ENCODE assay signal across 23 mouse cellular contexts in the genomic region with DNA sequence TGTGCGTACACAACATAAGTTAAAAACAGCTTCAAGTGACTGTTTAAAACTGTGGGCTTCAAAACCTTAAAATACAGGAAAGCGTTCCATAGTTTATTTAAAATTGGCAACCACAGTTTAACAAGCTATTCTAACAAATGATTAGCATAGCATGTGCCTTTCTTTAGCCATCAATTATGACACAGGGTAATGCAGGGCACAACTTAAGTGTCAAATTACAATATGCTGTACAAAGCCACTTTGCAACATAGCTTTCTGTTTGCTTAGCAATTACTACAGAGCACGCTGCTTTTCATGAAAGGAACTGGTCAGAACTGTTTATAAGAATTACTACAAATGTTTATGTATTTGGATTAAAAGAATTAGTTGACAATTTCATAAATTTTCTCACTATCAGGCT.
DNase-seq lines count a peak whose midpoint lies in the region; ATAC-seq and TF ChIP-seq lines count a peak whose summit lies in the region.
"Had no signal": no experiment of that assay in that cellular context is flagged by ENCODE, and none has a peak within 500 bp of the region (broad histone marks: within the 10 kb centered on the region; RNA-seq: fewer than 3 reads in every experiment).

No protein-coding gene starts in this region.

- H3K4me1 ChIP-seq in hindbrain, embryonic 10.5 days (replicated peaks): peaks cover 58% of the 10 kb centered on the region
- H3K4me1 ChIP-seq in hindbrain, embryonic 11.5 days (replicated peaks; ENCODE audit: control insufficient read depth, insufficient read depth, low read length): no peaks in the 10 kb centered on the region; the same call in 1 of the 2 replicates
- peaks cover 48% of the 10 kb centered on the region for H3K4me1 ChIP-seq in lung, embryonic 14.5 days (ENCODE audit: insufficient read depth)
- peaks cover 2% of the 10 kb centered on the region; the same call in 1 of the 2 replicates for H3K4me1 ChIP-seq in embryonic facial prominence, embryonic 11.5 days (ENCODE audit: control insufficient read depth, insufficient read depth, low read length)
- H3K4me1 ChIP-seq in stomach, postnatal 0 days (replicated peaks; ENCODE audit: control insufficient read depth, insufficient read depth): 0 out of 2 replicates have a peak, but pooled peaks cover 3% of the 10 kb centered on the region

- no peak overlapping the region for H3K9ac ChIP-seq in hindbrain, embryonic 11.5 days (ENCODE audit: low read depth, low read length)
- no peak overlapping the region for H3K9ac ChIP-seq in lung, embryonic 14.5 days
- H3K9ac ChIP-seq in embryonic facial prominence, embryonic 11.5 days (replicated peaks; ENCODE audit: low read length): no peak overlapping the region
- no peak overlapping the region for H3K9ac ChIP-seq in stomach, postnatal 0 days (ENCODE audit: low read length)
- H3K9ac ChIP-seq: midbrain, embryonic 13.5 days; neural tube, embryonic 12.5 days had no signal

- no peak for TF ChIP-seq CTCF in lung, embryonic 14.5 days (IDR thresholded peaks at IDR 0.05; ENCODE audit: low read depth)
- TF ChIP-seq CTCF in stomach, postnatal 0 days (IDR thresholded peaks at IDR 0.05; ENCODE audit: low read depth): no peak

- DNase-seq in hindbrain, embryonic 10.5 days (ENCODE audit: low spot score): no peak
- no peak for DNase-seq in hindbrain, embryonic 11.5 days (ENCODE audit: low spot score)
- peak; percentile 67 for DNase-seq in lung, embryonic 14.5 days
- DNase-seq in lung, postnatal 4 days: no peak
- peak; percentile 74 for DNase-seq in 416B (ENCODE audit: low read depth)
- peak; percentile 47 for DNase-seq in embryonic facial prominence, embryonic 11.5 days (ENCODE audit: low spot score)
- no peak for DNase-seq in stomach, postnatal 0 days (ENCODE audit: low spot score)
- no peak for DNase-seq in left cerebral cortex, adult 11 months (ENCODE audit: low spot score)
- DNase-seq: cerebellum, adult 11-12 months; cerebellum, postnatal 10 days; gastrocnemius, postnatal 25 days; heart, adult 18-20 months; kidney, adult 18-20 months; kidney, postnatal 10 days; lung, postnatal 10 days; right cerebral cortex, postnatal 14 days; spleen, adult 18-20 months had no signal

- H3K4me2 ChIP-seq in hindbrain, embryonic 11.5 days (replicated peaks; ENCODE audit: low read depth, low read length): no peak overlapping the region
- no peak overlapping the region for H3K4me2 ChIP-seq in lung, embryonic 14.5 days
- H3K4me2 ChIP-seq in embryonic facial prominence, embryonic 11.5 days (ENCODE audit: low read depth, low read length): no peak overlapping the region
- H3K4me2 ChIP-seq in stomach, postnatal 0 days (replicated peaks; ENCODE audit: low read depth): no peak overlapping the region
- H3K4me2 ChIP-seq: liver, embryonic 11.5 days; midbrain, embryonic 13.5 days; neural tube, embryonic 12.5 days had no signal

- H3K36me3 ChIP-seq in hindbrain, embryonic 10.5 days: no peaks in the 10 kb centered on the region
- H3K36me3 ChIP-seq in hindbrain, embryonic 11.5 days (ENCODE audit: control insufficient read depth, insufficient read depth, low read length): no peaks in the 10 kb centered on the region
- no peaks in the 10 kb centered on the region for H3K36me3 ChIP-seq in lung, embryonic 14.5 days (ENCODE audit: insufficient read depth)
- H3K36me3 ChIP-seq in embryonic facial prominence, embryonic 11.5 days (replicated peaks; ENCODE audit: control insufficient read depth, insufficient read depth, low read depth, low read length): no peaks in the 10 kb centered on the region
- no peaks in the 10 kb centered on the region for H3K36me3 ChIP-seq in stomach, postnatal 0 days (ENCODE audit: control insufficient read depth, insufficient read depth, low read length)
- H3K36me3 ChIP-seq: forebrain, embryonic 10.5 days; midbrain, embryonic 13.5 days; neural tube, embryonic 12.5 days had no signal

- no peak for ATAC-seq in hindbrain, embryonic 11.5 days (ENCODE audit: low FRiP score)
- ATAC-seq in lung, embryonic 14.5 days (ENCODE audit: insufficient read depth): no peak
- no peak for ATAC-seq in embryonic facial prominence, embryonic 11.5 days (replicated peaks; ENCODE audit: insufficient number of reproducible peaks, low FRiP score, low TSS enrichment, low read depth)
- no peak for ATAC-seq in stomach, postnatal 0 days (ENCODE audit: low FRiP score, low TSS enrichment)
- ATAC-seq: forebrain, embryonic 16.5 days; inflammation-experienced regulatory T-cells, adult 6 months; midbrain, embryonic 13.5 days had no signal

- peak overlapping the region; percentile 35; the same call in 1 of the 2 replicates for H3K27ac ChIP-seq in hindbrain, embryonic 10.5 days
- no peak overlapping the region for H3K27ac ChIP-seq in hindbrain, embryonic 11.5 days (ENCODE audit: low read depth, low read length)
- peak overlapping the region; percentile 42 for H3K27ac ChIP-seq in lung, embryonic 14.5 days (ENCODE audit: low read depth)
- H3K27ac ChIP-seq in embryonic facial prominence, embryonic 11.5 days (replicated peaks; ENCODE audit: low read depth, low read length): no peak overlapping the region
- H3K27ac ChIP-seq in stomach, postnatal 0 days (replicated peaks): no peak overlapping the region
- H3K27ac ChIP-seq: forebrain, embryonic 10.5 days; neural tube, embryonic 12.5 days had no signal

- no peaks in the 10 kb centered on the region for H3K9me3 ChIP-seq in hindbrain, embryonic 10.5 days
- H3K9me3 ChIP-seq in hindbrain, embryonic 11.5 days (ENCODE audit: control insufficient read depth, low read length): no peaks in the 10 kb centered on the region
- H3K9me3 ChIP-seq in lung, embryonic 14.5 days (ENCODE audit: low read depth, low read length): no peaks in the 10 kb centered on the region
- no peaks in the 10 kb centered on the region for H3K9me3 ChIP-seq in embryonic facial prominence, embryonic 11.5 days (replicated peaks; ENCODE audit: control insufficient read depth, low read length)
- no peaks in the 10 kb centered on the region for H3K9me3 ChIP-seq in stomach, postnatal 0 days (ENCODE audit: control insufficient read depth, low read length)
- H3K9me3 ChIP-seq: forebrain, embryonic 10.5 days; midbrain, embryonic 13.5 days; neural tube, embryonic 12.5 days had no signal

- TF ChIP-seq EP300 in stomach, postnatal 0 days (optimal IDR thresholded peaks at IDR 0.05): no peak

- WGBS in hindbrain, embryonic 10.5 days: 55% methylated on average over 3 of the region's 3 CpGs
- WGBS in hindbrain, embryonic 11.5 days: 60% methylated on average over 3 of the region's 3 CpGs
- 28% methylated on average over 3 of the region's 3 CpGs for WGBS in lung, embryonic 14.5 days
- WGBS in embryonic facial prominence, embryonic 11.5 days: 40% methylated on average over 3 of the region's 3 CpGs
- 39% methylated on average over 3 of the region's 3 CpGs for WGBS in stomach, postnatal 0 days

- H3K4me3 ChIP-seq in hindbrain, embryonic 10.5 days: no peak overlapping the region
- no peak overlapping the region for H3K4me3 ChIP-seq in hindbrain, embryonic 11.5 days (ENCODE audit: low read depth, low read length)
- no peak overlapping the region for H3K4me3 ChIP-seq in lung, embryonic 14.5 days (ENCODE audit: low read depth, low read length)
- H3K4me3 ChIP-seq in embryonic facial prominence, embryonic 11.5 days (ENCODE audit: low read depth, low read length): no peak overlapping the region
- no peak overlapping the region for H3K4me3 ChIP-seq in stomach, postnatal 0 days (ENCODE audit: low read depth, low read length)
- H3K4me3 ChIP-seq: forebrain, embryonic 10.5 days; midbrain, embryonic 13.5 days; neural tube, embryonic 12.5 days had no signal

- H3K27me3 ChIP-seq in hindbrain, embryonic 10.5 days (ENCODE audit: insufficient read depth, poor library complexity, severe bottlenecking): no peaks in the 10 kb centered on the region
- H3K27me3 ChIP-seq in hindbrain, embryonic 11.5 days (ENCODE audit: control insufficient read depth, insufficient read depth, low read length): no peaks in the 10 kb centered on the region
- H3K27me3 ChIP-seq in lung, embryonic 14.5 days (ENCODE audit: insufficient read depth, low read length): no peaks in the 10 kb centered on the region
- no peaks in the 10 kb centered on the region for H3K27me3 ChIP-seq in embryonic facial prominence, embryonic 11.5 days (ENCODE audit: control insufficient read depth, insufficient read depth, low read length)
- H3K27me3 ChIP-seq in stomach, postnatal 0 days (ENCODE audit: control insufficient read depth, insufficient read depth, low read length): no peaks in the 10 kb centered on the region
- H3K27me3 ChIP-seq: midbrain, embryonic 13.5 days; neural tube, embryonic 12.5 days had no signal

Comparison
In these comparisons a context has a peak if more than half of its experiments do, and no peak if none do; other contexts are left out.
1. DNase-seq: peak in lung, embryonic 14.5 days (single experiment), 416B (single experiment) and embryonic facial prominence, embryonic 11.5 days (single experiment); none in hindbrain, embryonic 10.5 days (single experiment), hindbrain, embryonic 11.5 days (single experiment), lung, postnatal 4 days (0 of 2), stomach, postnatal 0 days (single experiment) and left cerebral cortex, adult 11 months (single experiment).
2. H3K27ac ChIP-seq: peak in hindbrain, embryonic 10.5 days (single experiment) and lung, embryonic 14.5 days (single experiment); none in hindbrain, embryonic 11.5 days (single experiment), embryonic facial prominence, embryonic 11.5 days (single experiment) and stomach, postnatal 0 days (single experiment).